Mouse (Mus musculus) kidney, embryonic 15.5 days (tissue): ENCODE measurements at regions not wholly inside any gene's neighbourhood (a gene's known extent, or its start where the extent isn't known, plus 50 kb on each side); places are given as distances from the start of the nearest gene placed in this dataset.

Source experiments
- ATAC-seq: fragments of 200-750 bp; cut with Nextera tagmentation; replicated peaks from 2 replicates; pipeline ENCODE4 v1.8.0; 2017; ENCODE audit warnings: moderate TSS enrichment; ENCODE audit not compliant: low FRiP score
- H3K27ac ChIP-seq: fragments of 300-500 bp; sonication (generic); 2 replicates; pipeline ENCODE4 v1.5.1; 2015; ENCODE audit warnings: mild to moderate bottlenecking, inconsistent platforms
- H3K27me3 ChIP-seq: fragments of 300-500 bp; sonication (generic); 2 replicates; pipeline ENCODE4 v1.6.1; 2015; ENCODE audit warnings: inconsistent platforms
- H3K36me3 ChIP-seq: fragments of 300-500 bp; sonication (generic); 2 replicates; pipeline ENCODE4 v1.6.1; 2015; ENCODE audit warnings: inconsistent platforms
- H3K4me1 ChIP-seq: fragments of 300-500 bp; sonication (generic); 2 replicates; pipeline ENCODE4 v1.6.1; 2015; ENCODE audit warnings: inconsistent platforms
- H3K4me2 ChIP-seq: fragments of 300-500 bp; sonication (generic); 2 replicates; pipeline ENCODE4 v1.6.1; 2015; ENCODE audit warnings: moderate library complexity, mild to moderate bottlenecking, inconsistent platforms
- H3K4me3 ChIP-seq: fragments of 300-500 bp; sonication (generic); replicated peaks from 2 replicates; pipeline ENCODE4 v1.5.1; 2015; ENCODE audit warnings: mild to moderate bottlenecking, inconsistent platforms
- H3K9ac ChIP-seq: fragments of 300-500 bp; sonication (generic); 2 replicates; pipeline ENCODE4 v1.6.1; 2015; ENCODE audit warnings: mild to moderate bottlenecking, inconsistent platforms
- H3K9me3 ChIP-seq: fragments of 300-500 bp; sonication (generic); replicated peaks from 2 replicates; pipeline ENCODE4 v1.6.1; 2016; ENCODE audit warnings: inconsistent platforms
- WGBS: fragments of 180-500 bp; shearing (Covaris S2); methylation state at CpG from one replicate; pipeline ENCODE4 v1.1.7; 2015; ENCODE audit warnings: mixed read lengths; 5-methylcytosine and 5-hydroxymethylcytosine counted together

GRCm38 (mm10) chr9:72166084-72166483, 54.4 kb upstream of the Tcf12 start:
- H3K4me3 ChIP-seq = no peak overlapping the region
- 75% methylated on average over 5 of the region's 5 CpGs for WGBS
- H3K4me1 ChIP-seq = peaks cover 13% of the 10 kb centered on the region
- H3K27ac ChIP-seq = no peak overlapping the region
- H3K9me3 ChIP-seq = no peaks in the 10 kb centered on the region
- no peaks in the 10 kb centered on the region for H3K27me3 ChIP-seq
- H3K9ac ChIP-seq = no peak overlapping the region
- no peak overlapping the region for H3K4me2 ChIP-seq
- no peak for ATAC-seq
- no peaks in the 10 kb centered on the region for H3K36me3 ChIP-seq

GRCm38 (mm10) chr9:72166611-72167010, 54.9 kb upstream of the Tcf12 start:
- H3K4me3 ChIP-seq = no peak overlapping the region
- no peaks in the 10 kb centered on the region for H3K9me3 ChIP-seq
- ATAC-seq = no peak
- H3K27ac ChIP-seq = no peak overlapping the region
- 78% methylated on average over 5 of the region's 5 CpGs for WGBS
- H3K27me3 ChIP-seq = no peaks in the 10 kb centered on the region
- H3K36me3 ChIP-seq = no peaks in the 10 kb centered on the region
- peaks cover 13% of the 10 kb centered on the region for H3K4me1 ChIP-seq
- no peak overlapping the region for H3K4me2 ChIP-seq
- no peak overlapping the region for H3K9ac ChIP-seq

- peak overlapping the region; percentile 41 for H3K27ac ChIP-seq
- H3K4me3 ChIP-seq = peak overlapping the region; percentile 41
- H3K9ac ChIP-seq = no peak overlapping the region
- peak overlapping the region; percentile 61 for H3K4me2 ChIP-seq
- no peaks in the 10 kb centered on the region for H3K36me3 ChIP-seq
- H3K9me3 ChIP-seq = no peaks in the 10 kb centered on the region
- no peak for ATAC-seq
- WGBS = 61% methylated on average over 5 of the region's 5 CpGs
- H3K27me3 ChIP-seq = no peaks in the 10 kb centered on the region
- peaks cover 13% of the 10 kb centered on the region for H3K4me1 ChIP-seq
These were observed 57.6 kb upstream of the Tcf12 start for GRCm38 (mm10) chr9:72169231-72169630.

DNA sequence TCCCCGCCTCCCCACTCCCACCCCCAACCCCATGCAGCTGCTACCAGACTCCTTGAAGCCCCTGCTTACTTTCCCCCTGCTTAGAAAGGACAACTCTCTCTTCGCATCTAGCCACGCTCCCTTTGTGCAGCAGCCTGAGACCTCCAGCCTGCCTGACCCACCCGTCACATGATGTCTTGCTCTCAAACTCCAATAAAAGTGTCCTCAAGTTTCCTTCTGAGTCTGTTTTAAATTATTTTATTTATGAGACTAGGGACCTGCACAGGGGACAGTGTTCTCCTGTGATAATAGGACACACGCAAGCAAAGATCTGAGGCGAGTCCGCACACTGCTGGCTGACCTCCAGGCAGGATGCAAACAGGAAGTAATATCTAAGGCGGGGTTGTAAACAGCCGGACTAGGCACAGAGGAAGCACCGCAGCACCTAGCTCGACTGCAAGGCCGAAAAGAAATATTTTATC, 58.1 kb upstream of the Tcf12 start:
- peak overlapping the region; percentile 61 for H3K4me2 ChIP-seq
- no peaks in the 10 kb centered on the region for H3K27me3 ChIP-seq
- 2% methylated on average over 12 of the region's 12 CpGs for whole genome bisulfite sequencing
- ATAC-seq = peak; percentile 64; the same call in 1 of the 2 replicates
- no peaks in the 10 kb centered on the region for H3K9me3 ChIP-seq
- peak overlapping the region; percentile 41 for H3K27ac ChIP-seq
- H3K9ac ChIP-seq = peak overlapping the region; percentile 37
- H3K4me3 ChIP-seq = peak overlapping the region; percentile 41
- H3K36me3 ChIP-seq = no peaks in the 10 kb centered on the region
- H3K4me1 ChIP-seq = peaks cover 13% of the 10 kb centered on the region

DNA sequence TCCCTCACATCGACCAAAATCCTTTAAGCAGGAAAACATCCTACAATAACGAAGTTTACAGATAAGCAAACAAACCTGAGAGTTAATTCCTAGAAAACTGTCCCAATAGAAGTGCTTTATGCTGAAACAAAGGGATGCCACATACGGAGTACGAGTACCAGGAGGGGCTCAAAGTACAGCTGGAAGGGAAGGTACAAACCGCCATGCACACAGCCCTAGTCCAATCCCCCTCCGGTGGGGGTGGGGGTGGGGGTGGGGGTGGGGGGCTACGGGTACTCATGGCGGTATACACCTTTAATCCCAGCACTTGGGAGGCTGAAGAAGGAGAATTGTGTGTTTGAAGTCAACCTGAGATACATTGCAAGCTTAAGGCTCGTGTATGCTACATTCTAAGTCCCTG, 58.6 kb upstream of the Tcf12 start:
- Histone ChIP-seq H3K27ac (peak overlapping the region; percentile 41; the same call in 1 of the 2 replicates), H3K9ac (peak overlapping the region; percentile 37; the same call in 1 of the 2 replicates), H3K36me3 (no peaks in the 10 kb centered on the region), H3K4me2 (peak overlapping the region; percentile 61), H3K4me1 (peaks cover 13% of the 10 kb centered on the region), H3K27me3 (no peaks in the 10 kb centered on the region), H3K4me3 (peak overlapping the region; percentile 41), H3K9me3 (no peaks in the 10 kb centered on the region)
- 10% methylated on average over 9 of the region's 9 CpGs for WGBS
- ATAC-seq = no peak

GRCm38 (mm10) chr9:72172331-72172730, 60.7 kb upstream of the Tcf12 start:
- Histone ChIP-seq H3K27me3 (no peaks in the 10 kb centered on the region), H3K4me1 (peaks cover 13% of the 10 kb centered on the region), H3K9me3 (no peaks in the 10 kb centered on the region), H3K4me3 (no peak overlapping the region), H3K9ac (no peak overlapping the region), H3K36me3 (no peaks in the 10 kb centered on the region), H3K27ac (no peak overlapping the region), H3K4me2 (no peak overlapping the region)
- no peak for ATAC-seq
- 93% methylated on average over 1 of the region's 1 CpGs for WGBS

- no peaks in the 10 kb centered on the region for H3K36me3 ChIP-seq
- H3K4me1 ChIP-seq = no peaks in the 10 kb centered on the region
- no peaks in the 10 kb centered on the region for H3K9me3 ChIP-seq
- no peak overlapping the region for H3K9ac ChIP-seq
- no peak overlapping the region for H3K4me2 ChIP-seq
- ATAC-seq = no peak
- H3K27me3 ChIP-seq = no peaks in the 10 kb centered on the region
- no peak overlapping the region for H3K27ac ChIP-seq
- H3K4me3 ChIP-seq = no peak overlapping the region
- WGBS = 61% methylated on average over 6 of the region's 6 CpGs
These were observed 69.3 kb upstream of the Tcf12 start for GRCm38 (mm10) chr9:72180972-72181371.

- Histone ChIP-seq H3K9me3 (no peaks in the 10 kb centered on the region), H3K36me3 (no peaks in the 10 kb centered on the region), H3K4me3 (no peak overlapping the region), H3K27me3 (no peaks in the 10 kb centered on the region), H3K4me2 (no peak overlapping the region), H3K27ac (no peak overlapping the region), H3K4me1 (no peaks in the 10 kb centered on the region), H3K9ac (no peak overlapping the region)
- no peak for ATAC-seq
- 94% methylated on average over 10 of the region's 10 CpGs for WGBS
These were observed 71.7 kb upstream of the Tcf12 start for GRCm38 (mm10) chr9:72183336-72183735.

DNA sequence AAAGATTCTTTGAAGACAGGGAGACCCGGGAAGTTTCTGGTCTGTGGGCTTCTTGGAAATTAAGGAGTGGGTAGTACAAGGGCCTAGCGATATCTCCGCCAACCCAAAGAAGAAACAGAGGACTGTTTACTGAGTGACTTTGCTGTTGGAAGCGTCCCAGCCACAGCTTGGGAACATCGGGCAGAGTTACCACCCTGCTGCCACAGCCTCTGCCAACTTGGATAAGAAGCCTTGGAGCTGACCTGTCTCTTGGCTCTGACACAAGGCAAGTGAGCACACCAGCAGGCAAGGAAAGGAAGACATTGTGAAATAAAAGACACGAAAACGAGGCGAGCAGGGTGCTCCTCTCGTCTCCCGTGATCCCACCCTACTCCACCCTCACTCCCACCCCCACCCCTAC, 72.3 kb upstream of the Tcf12 start:
- ATAC-seq = no peak
- Histone ChIP-seq H3K4me3 (no peak overlapping the region), H3K27ac (no peak overlapping the region), H3K27me3 (no peaks in the 10 kb centered on the region), H3K9me3 (no peaks in the 10 kb centered on the region), H3K9ac (no peak overlapping the region), H3K36me3 (no peaks in the 10 kb centered on the region), H3K4me2 (no peak overlapping the region), H3K4me1 (no peaks in the 10 kb centered on the region)
- WGBS = 83% methylated on average over 10 of the region's 10 CpGs

DNA sequence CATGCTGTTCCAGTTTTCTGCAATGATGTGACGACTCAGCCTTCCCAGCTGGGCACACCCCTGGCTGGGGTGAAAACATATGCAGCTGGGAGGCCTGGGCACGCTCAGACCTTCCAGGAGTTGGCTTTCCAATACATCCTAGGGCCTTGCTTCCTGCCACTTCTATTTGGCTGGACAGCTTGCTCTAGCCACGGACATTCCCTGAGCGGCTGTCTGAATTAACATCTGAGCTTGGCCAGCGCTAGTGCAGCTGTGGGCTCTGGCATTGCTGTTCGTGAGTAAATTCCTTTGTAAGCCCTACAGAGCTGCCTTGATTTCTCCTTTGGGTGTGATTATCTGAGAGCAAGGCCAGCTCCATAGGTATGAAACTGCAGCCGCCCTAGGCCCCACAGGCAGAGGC, 78.2 kb upstream of the Tcf12 start:
- Histone ChIP-seq H3K4me1 (no peaks in the 10 kb centered on the region), H3K4me3 (no peak overlapping the region), H3K27me3 (no peaks in the 10 kb centered on the region), H3K36me3 (no peaks in the 10 kb centered on the region), H3K9me3 (no peaks in the 10 kb centered on the region), H3K4me2 (no peak overlapping the region), H3K27ac (no peak overlapping the region), H3K9ac (no peak overlapping the region)
- 80% methylated on average over 7 of the region's 7 CpGs for WGBS
- no peak for ATAC-seq

DNA sequence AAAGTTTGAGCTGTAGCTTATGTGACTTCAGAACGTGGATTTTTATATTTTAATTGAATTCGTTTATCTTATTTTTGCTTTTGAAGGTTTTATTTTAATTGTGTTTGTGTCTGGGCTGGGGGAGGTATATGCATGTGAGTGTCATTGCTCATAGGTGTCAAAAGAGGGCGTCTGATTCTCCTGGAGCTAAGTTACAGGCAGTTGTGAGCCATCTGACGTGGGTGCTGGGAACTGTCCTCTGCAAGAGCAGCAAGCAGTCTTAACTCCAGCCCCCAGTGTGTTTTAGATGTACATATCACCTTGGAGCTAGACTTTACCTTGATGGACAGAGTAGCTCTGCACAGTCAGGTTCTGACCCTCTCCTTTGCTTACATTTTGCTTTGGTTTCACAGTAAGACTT, 79.0 kb upstream of the Tcf12 start:
- no peaks in the 10 kb centered on the region for H3K36me3 ChIP-seq
- no peaks in the 10 kb centered on the region for H3K9me3 ChIP-seq
- no peak overlapping the region for H3K9ac ChIP-seq
- ATAC-seq = no peak
- H3K4me3 ChIP-seq = no peak overlapping the region
- no peak overlapping the region for H3K27ac ChIP-seq
- no peaks in the 10 kb centered on the region for H3K27me3 ChIP-seq
- 83% methylated on average over 4 of the region's 4 CpGs for WGBS
- H3K4me2 ChIP-seq = no peak overlapping the region
- H3K4me1 ChIP-seq = no peaks in the 10 kb centered on the region

GRCm38 (mm10) chr9:72191091-72191490, 79.4 kb upstream of the Tcf12 start:
- H3K4me1 ChIP-seq = no peaks in the 10 kb centered on the region
- no peak overlapping the region for H3K9ac ChIP-seq
- H3K9me3 ChIP-seq = no peaks in the 10 kb centered on the region
- WGBS = 89% methylated on average over 8 of the region's 8 CpGs
- no peak overlapping the region for H3K27ac ChIP-seq
- no peaks in the 10 kb centered on the region for H3K27me3 ChIP-seq
- H3K36me3 ChIP-seq = no peaks in the 10 kb centered on the region
- no peak overlapping the region for H3K4me2 ChIP-seq
- H3K4me3 ChIP-seq = no peak overlapping the region
- no peak for ATAC-seq
